Mouse (Mus musculus): ENCODE measurements at regions not wholly inside any gene's neighbourhood (a gene's known extent, or its start where the extent isn't known, plus 50 kb on each side); places are given as distances from the start of the nearest gene placed in this dataset.

DNA sequence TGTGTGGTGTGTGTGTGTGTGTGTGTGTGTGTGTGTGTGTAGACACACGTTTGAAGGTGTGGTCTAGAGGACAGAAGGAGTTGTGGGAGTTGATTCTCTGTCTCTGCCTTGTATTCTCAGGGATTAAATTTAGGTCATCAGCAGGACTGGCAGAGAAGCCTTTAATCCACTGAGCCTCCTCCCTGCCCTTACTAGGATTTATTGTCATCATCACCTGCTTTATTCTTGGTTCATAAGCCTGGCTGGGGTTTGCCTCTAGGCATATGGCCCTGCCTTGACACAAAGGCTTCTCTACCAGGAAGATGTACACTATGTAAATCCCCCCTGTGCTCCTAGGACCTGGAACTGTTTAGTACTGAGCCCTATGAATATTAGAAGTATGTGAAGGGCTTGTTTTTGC is 433.6 kb upstream of the Gulo start:
- no peak overlapping the region for H3K4me3 ChIP-seq (ENCODE audit: low read depth, low read length)
- no peaks in the 10 kb centered on the region for H3K9me3 ChIP-seq (ENCODE audit: low read length)
- WGBS, result 28% methylated on average over 1 of the region's 1 CpGs
- no peak overlapping the region for H3K9ac ChIP-seq
- DNase-seq (no peak), ATAC-seq (no peak)
- H3K4me2 ChIP-seq (ENCODE audit: low read depth), result no peak overlapping the region
- H3K4me1 ChIP-seq (ENCODE audit: insufficient read depth), result no peaks in the 10 kb centered on the region
- no peak overlapping the region for H3K27ac ChIP-seq (ENCODE audit: low read depth, low read length)
- TF ChIP-seq CTCF (IDR thresholded peaks at IDR 0.05; ENCODE audit: low read depth), result no peak
- no peaks in the 10 kb centered on the region for H3K36me3 ChIP-seq (ENCODE audit: insufficient read depth)
- H3K27me3 ChIP-seq (ENCODE audit: insufficient read depth, low read length), result no peaks in the 10 kb centered on the region

DNA sequence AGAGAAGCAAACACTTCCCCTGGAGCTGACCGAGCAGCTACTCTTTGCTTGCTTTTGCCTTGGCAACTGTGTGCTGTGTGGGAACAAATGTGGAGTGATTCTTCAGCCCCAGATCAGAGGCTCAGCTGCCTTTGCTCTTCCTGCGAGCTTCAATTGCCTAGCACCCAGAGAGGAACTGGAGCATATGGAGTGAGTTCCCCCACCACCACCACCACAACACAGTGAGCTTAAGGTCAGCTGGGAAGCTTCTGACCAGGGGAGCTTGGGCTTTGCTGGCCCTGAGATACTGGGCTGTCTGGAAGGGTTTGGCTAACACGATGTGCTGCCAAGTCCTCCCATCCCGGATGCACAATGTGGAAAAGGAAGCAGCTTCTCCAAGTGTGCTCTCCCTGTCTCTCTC is 432.8 kb upstream of the Gulo start:
- H3K27ac ChIP-seq (ENCODE audit: low read depth, low read length), result no peak overlapping the region
- 48% methylated on average over 4 of the region's 4 CpGs for WGBS
- no peak overlapping the region for H3K4me2 ChIP-seq (ENCODE audit: low read depth)
- ATAC-seq, result peak; percentile 71
- H3K4me1 ChIP-seq (ENCODE audit: insufficient read depth), result no peaks in the 10 kb centered on the region
- DNase-seq, result peak; percentile 16
- no peak overlapping the region for H3K4me3 ChIP-seq (ENCODE audit: low read depth, low read length)
- H3K9me3 ChIP-seq (ENCODE audit: low read length), result no peaks in the 10 kb centered on the region
- H3K27me3 ChIP-seq (ENCODE audit: insufficient read depth, low read length), result no peaks in the 10 kb centered on the region
- H3K36me3 ChIP-seq (ENCODE audit: insufficient read depth), result no peaks in the 10 kb centered on the region
- no peak for TF ChIP-seq CTCF (IDR thresholded peaks at IDR 0.05; ENCODE audit: low read depth)
- no peak overlapping the region for H3K9ac ChIP-seq

DNA sequence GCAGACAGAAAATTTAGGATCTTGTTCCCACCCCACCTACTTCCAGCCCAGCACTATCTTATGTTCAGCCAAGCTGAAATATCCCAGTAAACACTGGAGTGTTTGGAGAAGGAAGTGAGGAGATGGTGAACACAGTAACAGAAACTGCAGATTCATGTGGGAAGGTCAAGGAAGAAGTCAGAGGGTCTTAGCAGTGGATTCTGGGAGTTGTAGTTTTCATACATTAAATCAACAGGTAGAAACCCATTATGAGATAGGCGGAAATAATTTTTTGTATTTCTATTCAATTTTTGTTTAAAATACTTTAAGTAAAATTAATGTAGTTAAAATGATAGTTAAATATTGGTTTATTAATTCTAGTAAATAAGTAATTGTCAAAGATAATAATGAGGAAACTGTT is 429.6 kb upstream of the Gulo start:
- no peaks in the 10 kb centered on the region for H3K27me3 ChIP-seq (ENCODE audit: insufficient read depth, low read length)
- no peaks in the 10 kb centered on the region for H3K36me3 ChIP-seq (ENCODE audit: insufficient read depth)
- no peak for ATAC-seq
- no peak for TF ChIP-seq CTCF (IDR thresholded peaks at IDR 0.05; ENCODE audit: low read depth)
- no peaks in the 10 kb centered on the region for H3K4me1 ChIP-seq (ENCODE audit: insufficient read depth)
- H3K9me3 ChIP-seq (ENCODE audit: low read length), result no peaks in the 10 kb centered on the region
- no peak overlapping the region for H3K9ac ChIP-seq
- no peak overlapping the region for H3K4me3 ChIP-seq (ENCODE audit: low read depth, low read length)
- 89% methylated on average over 1 of the region's 1 CpGs for WGBS
- H3K27ac ChIP-seq (ENCODE audit: low read depth, low read length), result no peak overlapping the region
- H3K4me2 ChIP-seq (ENCODE audit: low read depth), result no peak overlapping the region
- no peak for DNase-seq

DNA sequence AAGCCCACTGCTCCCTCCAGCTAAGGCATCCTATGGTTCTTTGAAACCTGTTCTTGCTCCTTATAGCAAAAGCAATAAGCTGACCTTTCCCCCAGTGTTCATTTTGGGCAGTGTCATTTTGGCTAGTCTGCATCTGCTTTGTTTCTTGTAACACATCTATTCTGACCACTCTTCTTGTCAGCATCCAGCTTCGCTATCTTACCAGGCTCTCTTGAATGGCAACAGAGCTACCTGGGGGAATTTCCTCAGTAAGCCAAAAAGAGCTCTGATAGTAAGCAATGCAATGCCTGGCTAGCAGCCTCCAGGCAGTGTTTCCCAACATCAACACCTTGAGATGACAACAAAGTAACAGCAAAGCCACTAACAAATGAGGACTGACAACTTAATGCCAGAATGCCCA is 429.0 kb upstream of the Gulo start:
- H3K27ac ChIP-seq (ENCODE audit: low read depth, low read length), result no peak overlapping the region
- WGBS, result 89% methylated on average over 1 of the region's 1 CpGs
- ATAC-seq, result no peak
- H3K4me3 ChIP-seq (ENCODE audit: low read depth, low read length), result no peak overlapping the region
- no peak for DNase-seq
- no peaks in the 10 kb centered on the region for H3K9me3 ChIP-seq (ENCODE audit: low read length)
- no peak overlapping the region for H3K9ac ChIP-seq
- H3K27me3 ChIP-seq (ENCODE audit: insufficient read depth, low read length), result no peaks in the 10 kb centered on the region
- TF ChIP-seq CTCF (IDR thresholded peaks at IDR 0.05; ENCODE audit: low read depth), result no peak
- H3K4me1 ChIP-seq (ENCODE audit: insufficient read depth), result no peaks in the 10 kb centered on the region
- no peaks in the 10 kb centered on the region for H3K36me3 ChIP-seq (ENCODE audit: insufficient read depth)
- no peak overlapping the region for H3K4me2 ChIP-seq (ENCODE audit: low read depth)

DNA sequence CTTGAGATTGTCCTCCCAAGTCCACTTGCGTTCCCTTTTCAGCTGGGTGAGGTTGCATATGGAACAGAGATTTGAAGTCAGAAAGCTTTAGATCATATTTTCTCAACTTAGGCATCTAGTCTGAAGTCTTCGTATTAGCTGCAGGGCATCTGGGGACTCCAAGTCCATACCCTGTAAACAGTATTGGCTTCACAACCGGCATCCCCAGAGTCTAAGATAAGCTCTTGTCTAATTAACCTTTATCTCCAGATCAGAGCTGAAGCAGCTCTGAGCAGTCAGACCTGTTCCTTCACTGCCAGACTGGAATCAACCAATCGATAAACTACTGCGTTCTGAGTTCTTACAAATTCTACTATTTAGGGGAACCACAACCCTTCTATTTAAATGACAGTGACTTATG is 422.6 kb upstream of the Gulo start:
- no peaks in the 10 kb centered on the region for H3K4me1 ChIP-seq (ENCODE audit: insufficient read depth)
- TF ChIP-seq CTCF (IDR thresholded peaks at IDR 0.05; ENCODE audit: low read depth), result no peak

DNA sequence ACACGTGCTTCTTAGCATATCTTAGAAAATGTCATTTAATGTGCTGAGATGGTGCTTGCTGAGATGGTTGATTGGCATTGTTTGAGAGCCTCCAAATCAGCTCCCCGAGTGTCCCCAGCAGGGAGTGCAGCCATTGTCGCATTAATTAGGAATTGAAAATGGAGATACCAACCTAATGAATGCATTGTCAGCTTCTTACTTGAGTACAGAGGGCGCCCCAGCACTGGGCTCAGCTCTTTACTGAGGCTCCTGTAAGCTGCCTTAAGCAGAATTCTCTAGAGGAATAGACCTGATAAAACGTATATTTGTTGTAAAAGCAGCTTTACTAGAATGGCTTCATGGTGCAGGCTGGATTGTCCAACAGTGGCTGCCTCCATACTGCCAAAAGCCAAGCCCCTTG is 415.1 kb upstream of the Gulo start:
- peak; percentile 70 for TF ChIP-seq CTCF (IDR thresholded peaks at IDR 0.05; ENCODE audit: low read depth)

More for the DNA sequence above, 422.6 kb upstream of the Gulo start:
- H3K9me3 ChIP-seq (ENCODE audit: low read length), result no peaks in the 10 kb centered on the region
- H3K9ac ChIP-seq, result no peak overlapping the region
- DNase-seq (no peak), ATAC-seq (no peak)
- H3K27me3 ChIP-seq (ENCODE audit: insufficient read depth, low read length), result no peaks in the 10 kb centered on the region
- H3K4me2 ChIP-seq (ENCODE audit: low read depth), result no peak overlapping the region
- H3K36me3 ChIP-seq (ENCODE audit: insufficient read depth), result no peaks in the 10 kb centered on the region
- 96% methylated on average over 5 of the region's 5 CpGs for WGBS
- H3K4me3 ChIP-seq (ENCODE audit: low read depth, low read length), result no peak overlapping the region
- no peak overlapping the region for H3K27ac ChIP-seq (ENCODE audit: low read depth, low read length)

More for the DNA sequence above, 415.1 kb upstream of the Gulo start:
- Histone ChIP-seq H3K9me3 (ENCODE audit: low read length) (no peaks in the 10 kb centered on the region), H3K4me2 (ENCODE audit: low read depth) (0 out of 2 replicates have a peak overlapping the region, but pooled peaks have one; percentile 0), H3K27me3 (ENCODE audit: insufficient read depth, low read length) (no peaks in the 10 kb centered on the region), H3K4me1 (ENCODE audit: insufficient read depth) (peaks cover 9% of the 10 kb centered on the region; the same call in 1 of the 2 replicates), H3K4me3 (ENCODE audit: low read depth, low read length) (no peak overlapping the region), H3K9ac (no peak overlapping the region; the same call in 1 of the 2 replicates), H3K36me3 (ENCODE audit: insufficient read depth) (no peaks in the 10 kb centered on the region), H3K27ac (ENCODE audit: low read depth, low read length) (no peak overlapping the region)
- ATAC-seq, result peak; percentile 86
- WGBS, result 3% methylated on average over 5 of the region's 5 CpGs
- DNase-seq, result peak; percentile 73

Measured in forebrain, postnatal 0 days (tissue).